Mouse (Mus musculus): ENCODE data around the gene Safb. TPM values are rescaled to one million over a fixed set of nuclear protein-coding genes. Genes with fewer than 3 reads are reported as not detected.
"Not testable (repeated sequence)": the region's sequence is repeated elsewhere in the genome, so short reads cannot be mapped to it uniquely, and the experiment has no call there.

The Safb gene
- polyA plus RNA-seq, 1 experiment from 2014 or later, result 104 TPM

DNA sequence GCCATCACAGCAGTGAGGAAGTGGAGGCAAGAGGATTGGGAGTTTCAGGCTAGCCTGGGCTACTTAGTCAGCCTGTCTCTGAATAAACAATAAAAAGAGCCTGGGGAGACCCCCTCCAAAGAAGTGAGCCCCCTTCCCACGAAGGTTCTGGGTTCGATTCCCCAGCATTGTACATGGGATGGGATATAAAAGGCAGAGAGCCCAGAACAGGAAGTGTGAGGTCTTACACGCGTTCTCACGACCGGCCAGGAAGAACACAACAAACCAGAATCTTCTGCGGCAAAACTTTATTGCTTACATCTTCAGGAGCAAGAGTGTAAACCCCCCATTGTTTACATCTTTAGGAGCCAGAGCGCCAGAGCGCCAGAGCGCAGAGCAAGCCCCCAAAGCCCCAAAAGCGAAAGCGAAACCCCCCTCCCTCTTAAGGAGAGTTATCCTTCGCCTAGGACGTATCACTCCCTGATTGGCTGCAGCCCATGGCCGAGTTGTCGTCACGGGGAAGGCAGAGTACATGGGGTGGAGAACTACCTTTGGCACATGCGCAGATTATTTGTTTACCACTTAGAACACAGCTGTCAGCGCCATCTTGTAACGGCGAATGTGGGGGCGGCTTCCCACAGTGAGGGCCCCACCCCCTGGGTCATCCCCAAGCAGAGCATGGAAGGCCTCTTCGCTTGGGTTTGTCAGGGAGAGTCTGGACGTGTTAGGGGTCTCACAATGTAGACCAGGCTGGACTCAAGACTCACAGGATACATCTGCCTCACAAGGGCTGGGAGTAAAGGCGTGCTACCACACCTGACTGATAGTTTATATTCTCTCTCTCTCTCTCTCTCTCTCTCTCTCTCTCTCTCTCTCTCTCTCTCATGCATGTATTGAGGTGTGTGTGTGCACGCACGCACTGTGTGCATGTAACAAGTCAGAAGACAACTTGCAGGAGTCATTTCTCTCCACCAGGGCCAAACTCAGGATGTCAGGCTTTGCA lies 45.5 kb downstream of the Safb start:
- H3K9me3 ChIP-seq; H3K4me2 ChIP-seq; H3K4me3 ChIP-seq; H3K36me3 ChIP-seq; H3K27ac ChIP-seq (replicated peaks); ATAC-seq (ENCODE audit: low read depth); H3K27me3 ChIP-seq; H3K9ac ChIP-seq: not testable (repeated sequence)
- 86% methylated on average over 27 of the region's 27 CpGs for WGBS
- H3K4me1 ChIP-seq (replicated peaks), result peaks cover 23% of the 10 kb centered on the region

DNA sequence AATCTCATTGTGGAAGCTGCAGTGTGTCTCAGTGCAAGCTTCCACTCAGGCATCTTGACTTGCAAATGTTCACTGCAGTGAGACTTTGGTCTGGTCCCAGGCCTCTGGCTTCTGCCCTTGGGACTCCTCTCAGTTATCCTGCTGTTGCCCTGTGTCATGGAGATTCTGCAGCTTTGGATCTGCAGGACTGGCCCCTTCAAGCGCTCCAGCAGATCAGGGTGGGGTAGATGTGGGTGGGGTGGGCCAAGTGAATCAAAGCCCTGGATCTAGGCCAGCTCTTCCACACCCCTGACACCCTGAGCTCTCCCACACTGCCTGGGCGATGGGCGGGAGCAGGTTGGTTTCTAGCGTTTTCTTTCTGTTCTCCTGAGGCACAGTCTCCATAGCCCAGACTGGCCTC lies 47.2 kb downstream of the Safb start:
- Histone ChIP-seq H3K36me3 (no peaks in the 10 kb centered on the region), H3K27me3 (0 out of 2 replicates have a peak, but pooled peaks cover 3% of the 10 kb centered on the region)

DNA sequence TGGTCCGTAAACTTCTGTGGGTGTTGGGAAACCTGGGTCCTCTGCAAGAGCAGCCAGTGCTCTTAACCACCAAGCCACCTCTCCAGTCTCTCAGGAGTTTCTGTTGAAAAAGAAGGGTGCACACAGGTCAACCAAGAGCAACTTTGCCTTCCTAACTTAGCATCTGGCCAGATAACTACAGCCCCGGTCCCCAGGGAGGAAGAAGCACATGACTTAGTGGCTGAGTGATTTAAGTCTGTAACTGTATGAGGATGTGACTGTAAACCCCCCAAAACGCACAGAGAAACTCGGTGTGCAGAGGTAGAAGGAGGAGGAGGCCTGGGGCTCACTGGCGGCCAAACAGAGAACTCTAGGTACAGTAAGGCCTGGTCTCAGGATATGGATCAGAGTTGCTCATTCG lies 49.4 kb downstream of the Safb start:
- Histone ChIP-seq H3K36me3 (no peaks in the 10 kb centered on the region), H3K9me3 (no peaks in the 10 kb centered on the region), H3K4me3 (no peak overlapping the region), H3K4me1 (replicated peaks) (no peaks in the 10 kb centered on the region), H3K27me3 (no peaks in the 10 kb centered on the region), H3K4me2 (no peak overlapping the region), H3K9ac (no peak overlapping the region), H3K27ac (replicated peaks) (no peak overlapping the region)
- 89% methylated on average over 6 of the region's 6 CpGs for WGBS
- no peak for ATAC-seq (ENCODE audit: low read depth)

More for the DNA sequence above, 47.2 kb downstream of the Safb start:
- WGBS, result 47% methylated on average over 4 of the region's 4 CpGs
- Histone ChIP-seq H3K9ac (0 out of 2 replicates have a peak overlapping the region, but pooled peaks have one; percentile 17), H3K4me2 (no peak overlapping the region), H3K27ac (replicated peaks) (no peak overlapping the region), H3K4me3 (no peak overlapping the region), H3K9me3 (no peaks in the 10 kb centered on the region), H3K4me1 (replicated peaks) (peaks cover 11% of the 10 kb centered on the region)
- no peak for ATAC-seq (ENCODE audit: low read depth)

DNA sequence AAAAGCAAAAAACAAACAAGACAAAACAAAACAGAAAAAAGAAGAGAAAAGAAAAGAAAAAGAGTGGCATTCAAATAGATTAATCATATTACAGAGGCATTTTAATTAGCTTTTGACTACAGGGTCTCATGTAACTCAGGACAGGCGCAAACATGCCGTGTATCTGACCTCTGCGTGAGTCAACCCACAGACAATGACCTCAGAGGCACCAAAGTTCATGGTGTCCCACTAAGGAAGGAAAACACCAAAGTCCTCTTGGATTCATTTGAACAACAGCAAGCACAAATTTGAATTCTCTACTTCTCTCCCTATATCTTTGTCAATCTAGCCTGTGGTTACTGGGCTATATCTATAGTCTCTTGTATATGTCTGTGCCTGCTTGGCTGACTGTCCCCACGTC lies 58.6 kb downstream of the Safb start:
- H3K9me3 ChIP-seq, result no peaks in the 10 kb centered on the region
- no peaks in the 10 kb centered on the region for H3K27me3 ChIP-seq
- H3K4me1 ChIP-seq (replicated peaks), result no peaks in the 10 kb centered on the region
- no peak overlapping the region for H3K27ac ChIP-seq (replicated peaks)
- ATAC-seq (ENCODE audit: low read depth), result no peak
- no peak overlapping the region for H3K4me3 ChIP-seq
- WGBS, result 86% methylated on average over 4 of the region's 4 CpGs
- H3K36me3 ChIP-seq, result no peaks in the 10 kb centered on the region
- no peak overlapping the region for H3K4me2 ChIP-seq
- H3K9ac ChIP-seq, result no peak overlapping the region

- no peak overlapping the region for H3K9ac ChIP-seq
- H3K27me3 ChIP-seq, result no peaks in the 10 kb centered on the region
- H3K4me3 ChIP-seq, result no peak overlapping the region
- H3K36me3 ChIP-seq, result no peaks in the 10 kb centered on the region
- WGBS, result 70% methylated on average over 12 of the region's 13 CpGs
- no peak overlapping the region for H3K4me2 ChIP-seq
- H3K9me3 ChIP-seq, result no peaks in the 10 kb centered on the region
- 0 out of 2 replicates have a peak, but pooled peaks cover 8% of the 10 kb centered on the region for H3K4me1 ChIP-seq (replicated peaks)
- ATAC-seq (ENCODE audit: low read depth), result no peak
- no peak overlapping the region for H3K27ac ChIP-seq (replicated peaks)
Measured at GRCm38 (mm10) chr17:56647546-56647945, 62.9 kb downstream of the Safb start.

- 31% methylated on average over 10 of the region's 10 CpGs for WGBS
- no peak for ATAC-seq (ENCODE audit: low read depth)
Measured at GRCm38 (mm10) chr17:56651801-56652200, 67.2 kb downstream of the Safb start.

DNA sequence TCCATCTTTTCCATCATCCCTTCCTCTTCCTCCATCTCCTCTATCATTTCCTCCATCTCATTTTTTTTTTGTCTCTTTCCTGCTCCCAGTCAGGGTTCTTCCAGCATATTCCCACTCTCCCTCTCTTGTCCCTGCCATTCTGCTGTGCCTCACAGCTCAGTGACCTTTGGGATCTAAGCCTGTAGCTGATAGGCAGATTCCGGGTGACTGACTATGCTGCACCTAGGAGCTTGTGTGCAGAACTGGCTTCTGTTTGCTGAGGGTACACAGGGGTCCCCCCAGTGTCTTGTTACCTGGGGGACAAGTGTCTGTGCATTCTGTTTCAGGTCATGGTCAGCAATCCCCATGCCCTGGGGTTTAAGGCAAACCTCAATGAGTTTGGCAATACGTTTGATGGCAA lies 70.1 kb downstream of the Safb start:
- WGBS, result 85% methylated on average over 2 of the region's 2 CpGs
- H3K4me2 ChIP-seq, result no peak overlapping the region
- H3K27ac ChIP-seq (replicated peaks), result no peak overlapping the region
- no peak overlapping the region for H3K4me3 ChIP-seq
- H3K27me3 ChIP-seq, result no peaks in the 10 kb centered on the region
- H3K4me1 ChIP-seq (replicated peaks), result 0 out of 2 replicates have a peak, but pooled peaks cover 8% of the 10 kb centered on the region
- ATAC-seq (ENCODE audit: low read depth), result no peak
- no peak overlapping the region for H3K9ac ChIP-seq
- no peaks in the 10 kb centered on the region for H3K36me3 ChIP-seq
- no peaks in the 10 kb centered on the region for H3K9me3 ChIP-seq

More at GRCm38 (mm10) chr17:56651801-56652200, 67.2 kb downstream of the Safb start:
- Histone ChIP-seq H3K4me1 (replicated peaks) (0 out of 2 replicates have a peak, but pooled peaks cover 8% of the 10 kb centered on the region), H3K4me2 (no peak overlapping the region), H3K9me3 (no peaks in the 10 kb centered on the region), H3K4me3 (no peak overlapping the region), H3K27me3 (no peaks in the 10 kb centered on the region), H3K9ac (no peak overlapping the region), H3K36me3 (no peaks in the 10 kb centered on the region), H3K27ac (replicated peaks) (no peak overlapping the region)

- WGBS, result 79% methylated on average over 3 of the region's 3 CpGs
- 0 out of 2 replicates have a peak, but pooled peaks cover 8% of the 10 kb centered on the region for H3K4me1 ChIP-seq (replicated peaks)
- no peaks in the 10 kb centered on the region for H3K9me3 ChIP-seq
- H3K27me3 ChIP-seq, result no peaks in the 10 kb centered on the region
- H3K4me3 ChIP-seq, result no peak overlapping the region
- no peak overlapping the region for H3K9ac ChIP-seq
- no peak overlapping the region for H3K27ac ChIP-seq (replicated peaks)
- H3K36me3 ChIP-seq, result no peaks in the 10 kb centered on the region
- no peak overlapping the region for H3K4me2 ChIP-seq
- ATAC-seq (ENCODE audit: low read depth), result no peak
Measured at GRCm38 (mm10) chr17:56655311-56655710, 70.7 kb downstream of the Safb start.

Other genes starting within 250 kb of the Safb start
- gene Ptprs, start 108.3 kb upstream of the Safb start, polyA plus RNA-seq (2015; fragmentation: Nextera tagmentation; extraction: Ambion mirVana), result 251 and 260 TPM in 2 replicates
- gene Znrf4, start 72.4 kb upstream of the Safb start, polyA plus RNA-seq (2015; fragmentation: Nextera tagmentation; extraction: Ambion mirVana), result not detected in 2 replicates
- gene Gm20219, start 30.4 kb upstream of the Safb start, polyA plus RNA-seq (2015; fragmentation: Nextera tagmentation; extraction: Ambion mirVana), result 1.0 and 1.7 TPM in 2 replicates
- gene Safb2, start 240 bp upstream of the Safb start, polyA plus RNA-seq (2015; fragmentation: Nextera tagmentation; extraction: Ambion mirVana), result 67.6 and 77.2 TPM in 2 replicates
- gene 2410015M20Rik, start 24.9 kb downstream of the Safb start, polyA plus RNA-seq (2015; fragmentation: Nextera tagmentation; extraction: Ambion mirVana), result 179 and 214 TPM in 2 replicates
- 1,004 and 1,135 TPM in 2 replicates for gene Rpl36, start 28.6 kb downstream of the Safb start, polyA plus RNA-seq (2015; fragmentation: Nextera tagmentation; extraction: Ambion mirVana)
- gene Lonp1, start 42.1 kb downstream of the Safb start, polyA plus RNA-seq (2015; fragmentation: Nextera tagmentation; extraction: Ambion mirVana), result 40.4 and 44.2 TPM in 2 replicates
- 0.90 and 1.7 TPM in 2 replicates for gene Catsperd, start 43.3 kb downstream of the Safb start, polyA plus RNA-seq (2015; fragmentation: Nextera tagmentation; extraction: Ambion mirVana)
- 90.7 and 94.7 TPM in 2 replicates for gene Ranbp3, start 88.5 kb downstream of the Safb start, polyA plus RNA-seq (2015; fragmentation: Nextera tagmentation; extraction: Ambion mirVana)
- 542 and 575 TPM in 2 replicates for gene Ndufa11, start 132.9 kb downstream of the Safb start, polyA plus RNA-seq (2015; fragmentation: Nextera tagmentation; extraction: Ambion mirVana)
- gene Vmac, start 133.2 kb downstream of the Safb start, polyA plus RNA-seq (2015; fragmentation: Nextera tagmentation; extraction: Ambion mirVana), result 16.3 and 17.5 TPM in 2 replicates
- 1.1 and 1.7 TPM in 2 replicates for gene Nrtn, start 172.7 kb downstream of the Safb start, polyA plus RNA-seq (2015; fragmentation: Nextera tagmentation; extraction: Ambion mirVana)
- 61.5 and 64.6 TPM in 2 replicates for gene Dus3l, start 179.9 kb downstream of the Safb start, polyA plus RNA-seq (2015; fragmentation: Nextera tagmentation; extraction: Ambion mirVana)
- 0.95 and 1.1 TPM in 2 replicates for gene Prr22, start 185.4 kb downstream of the Safb start, polyA plus RNA-seq (2015; fragmentation: Nextera tagmentation; extraction: Ambion mirVana)
- 4.6 and 5.2 TPM in 2 replicates for gene Rfx2, start 246.2 kb downstream of the Safb start, polyA plus RNA-seq (2015; fragmentation: Nextera tagmentation; extraction: Ambion mirVana)